Mouse (Mus musculus) midbrain, embryonic 16.5 days (tissue): Measurements from ENCODE around the gene Sumo1. TPM values are rescaled to one million over a fixed set of nuclear protein-coding genes. Genes with fewer than 3 reads are reported as not detected.

Experiments used
- ATAC-seq: fragments of 200-750 bp; cut with Nextera tagmentation; 2 replicates; pipeline ENCODE4 v1.8.0; 2017; ENCODE audit warnings: moderate TSS enrichment
- H3K27ac ChIP-seq: fragments of 300-500 bp; sonication (generic); 2 replicates; pipeline ENCODE4 v1.5.1; 2014; ENCODE audit warnings: mild to moderate bottlenecking, low read length, mixed read lengths
- H3K27me3 ChIP-seq: fragments of 300-500 bp; sonication (generic); 2 replicates; pipeline ENCODE4 v1.6.1; 2014; ENCODE audit warnings: low read depth, low read length, mixed read lengths; ENCODE audit not compliant: control insufficient read depth, insufficient read depth
- H3K36me3 ChIP-seq: fragments of 300-500 bp; sonication (generic); 2 replicates; pipeline ENCODE4 v1.6.1; 2014; ENCODE audit warnings: mild to moderate bottlenecking, low read length, moderate library complexity, mixed read lengths; ENCODE audit not compliant: control insufficient read depth, insufficient read depth
- H3K4me1 ChIP-seq: fragments of 300-500 bp; sonication (generic); 2 replicates; pipeline ENCODE4 v1.6.1; 2014; ENCODE audit warnings: mild to moderate bottlenecking, low read length, mixed read lengths; ENCODE audit not compliant: control insufficient read depth, insufficient read depth
- H3K4me2 ChIP-seq: fragments of 300-500 bp; sonication (generic); 2 replicates; pipeline ENCODE4 v1.6.1; 2014; ENCODE audit warnings: mild to moderate bottlenecking, low read length, mixed read lengths
- H3K4me3 ChIP-seq: fragments of 300-500 bp; sonication (generic); 2 replicates; pipeline ENCODE4 v1.5.1; 2014; ENCODE audit warnings: low read depth, mild to moderate bottlenecking, low read length, moderate library complexity, mixed read lengths
- H3K9ac ChIP-seq: fragments of 300-500 bp; sonication (generic); 2 replicates; pipeline ENCODE4 v1.6.1; 2014; ENCODE audit warnings: low read depth, low read length, mixed read lengths
- H3K9me3 ChIP-seq: fragments of 300-500 bp; sonication (generic); replicated peaks from 2 replicates; pipeline ENCODE4 v1.6.1; 2014; ENCODE audit warnings: mild to moderate bottlenecking, low read length, mixed read lengths; ENCODE audit not compliant: control insufficient read depth, poor library complexity, severe bottlenecking
- WGBS: fragments of 180-500 bp; shearing (Covaris S2); extraction: QIAGEN DNeasy Blood & Tissue Kit; methylation state at CpG from one replicate; pipeline ENCODE4 v1.1.7; 2014; 5-methylcytosine and 5-hydroxymethylcytosine counted together
- polyA plus RNA-seq: library from polyadenylated mRNA; unstranded; fragments of >200 nt; fragmentation: Nextera tagmentation; extraction: Ambion mirVana; gene quantifications from 2 replicates; pipeline ENCODE4 v1.2.1, GENCODE M21; 2015

Gene Sumo1
- polyA plus RNA-seq, 1 experiment from 2014 or later, result 332 TPM

DNA sequence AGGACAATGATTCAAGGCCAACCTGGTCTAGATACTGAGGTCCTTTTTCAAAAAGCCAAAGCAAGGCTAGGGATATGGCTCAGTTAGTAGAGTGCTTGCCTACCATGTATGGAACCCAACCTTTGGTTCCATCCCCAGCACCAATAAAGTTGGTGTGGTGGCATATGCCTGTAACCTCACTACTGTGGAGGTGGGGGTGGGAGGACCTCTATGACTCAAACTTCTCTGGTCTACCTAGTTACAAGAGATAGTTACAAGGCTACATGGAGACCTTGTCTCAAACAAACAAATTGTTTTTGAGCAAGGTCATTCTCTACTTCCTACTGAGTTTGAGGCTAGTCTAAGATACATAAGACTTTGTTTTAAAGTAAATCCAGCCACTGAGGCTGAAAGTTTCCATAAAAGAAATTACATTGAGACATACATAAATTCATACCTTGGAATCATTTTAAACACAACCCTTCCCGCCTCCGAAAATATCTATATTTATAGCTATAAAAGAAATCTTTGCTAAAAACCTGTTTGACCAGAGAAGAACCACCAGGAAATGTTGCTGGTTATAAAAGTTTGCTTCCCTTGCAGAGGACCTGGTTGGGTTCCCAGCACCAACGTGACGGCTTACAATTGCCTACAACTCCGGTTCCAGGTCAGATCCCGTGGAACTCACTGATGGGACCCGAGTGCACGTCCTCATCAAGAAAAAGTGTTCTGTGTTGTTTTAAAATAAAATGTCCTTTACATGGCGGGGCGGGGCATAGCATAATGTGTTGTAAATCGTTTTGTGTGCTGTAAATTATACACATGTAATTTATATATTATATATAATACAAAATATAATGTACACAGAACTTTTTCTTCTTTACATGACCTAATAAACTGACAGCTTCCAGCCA is 13.5 kb upstream of the Sumo1 start:
- WGBS, result 10% methylated on average over 11 of the region's 11 CpGs
- Histone ChIP-seq H3K36me3 (no peaks in the 10 kb centered on the region), H3K27me3 (no peaks in the 10 kb centered on the region; the same call in 1 of the 2 replicates), H3K27ac (no peak overlapping the region), H3K4me1 (peaks cover 19% of the 10 kb centered on the region), H3K4me3 (peak overlapping the region; percentile 73), H3K9me3 (no peaks in the 10 kb centered on the region), H3K9ac (0 out of 2 replicates have a peak overlapping the region, but pooled peaks have one; percentile 40), H3K4me2 (peak overlapping the region; percentile 83)
- ATAC-seq, result no peak; the same call in 1 of the 2 replicates

DNA sequence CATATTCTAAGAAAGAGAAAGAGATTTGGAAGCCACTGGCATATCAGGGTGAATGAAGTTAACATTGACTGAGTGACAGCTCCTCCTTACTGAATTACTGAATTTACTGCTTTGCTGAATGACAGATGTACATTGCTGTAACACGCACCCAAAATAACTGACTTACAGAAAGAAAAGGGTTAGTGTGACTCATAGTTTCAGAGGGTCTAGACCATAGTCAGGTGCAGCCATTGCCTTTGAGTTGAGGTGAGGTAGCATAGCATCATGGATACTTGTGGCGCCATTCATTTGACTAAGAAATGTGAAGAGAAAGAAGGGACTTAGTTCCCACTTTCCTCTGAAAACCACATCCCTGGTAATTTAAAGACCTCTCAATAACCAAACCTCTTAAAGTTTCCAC is 3.0 kb upstream of the Sumo1 start:
- 96% methylated on average over 2 of the region's 2 CpGs for WGBS
- Histone ChIP-seq H3K4me3 (no peak overlapping the region), H3K27ac (no peak overlapping the region), H3K4me1 (peaks cover 16% of the 10 kb centered on the region), H3K9me3 (no peaks in the 10 kb centered on the region), H3K9ac (no peak overlapping the region), H3K4me2 (no peak overlapping the region), H3K27me3 (no peaks in the 10 kb centered on the region), H3K36me3 (no peaks in the 10 kb centered on the region)
- ATAC-seq, result no peak

DNA sequence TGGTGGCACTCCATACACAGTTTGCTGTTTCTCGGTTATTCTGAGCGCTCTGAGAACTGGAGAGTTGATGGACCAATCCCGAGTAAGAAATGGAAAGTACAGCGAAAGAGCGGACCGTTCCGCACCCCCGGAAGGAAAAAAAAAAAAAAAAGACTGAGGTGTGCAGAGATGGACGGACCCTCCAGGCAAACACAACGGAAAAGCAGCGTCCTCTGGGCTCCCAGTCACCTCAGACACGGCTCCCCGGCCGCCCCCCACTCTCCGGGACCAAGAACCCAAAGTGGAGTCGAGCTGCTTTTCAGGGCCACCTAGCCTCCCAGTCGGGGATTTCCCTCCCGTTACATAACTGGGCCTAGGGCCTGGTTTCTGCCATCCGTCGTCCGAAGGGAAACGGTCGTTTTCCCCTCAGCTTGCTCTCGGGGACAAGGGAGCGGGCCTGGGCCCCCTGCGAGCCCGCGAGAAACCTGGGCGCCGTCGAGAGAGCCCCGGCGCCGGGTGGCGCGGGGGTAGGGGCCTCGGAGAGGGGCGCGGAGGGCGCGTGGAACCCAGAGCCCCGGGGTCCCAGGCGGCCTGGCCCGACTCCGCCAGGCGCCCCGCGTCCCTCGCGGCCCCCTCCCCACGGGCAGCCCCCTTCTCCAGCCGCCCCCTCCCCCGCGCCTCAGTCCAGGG is 538 bp downstream of the Sumo1 start:
- WGBS, result under 1% methylated on average over 45 of the region's 54 CpGs

DNA sequence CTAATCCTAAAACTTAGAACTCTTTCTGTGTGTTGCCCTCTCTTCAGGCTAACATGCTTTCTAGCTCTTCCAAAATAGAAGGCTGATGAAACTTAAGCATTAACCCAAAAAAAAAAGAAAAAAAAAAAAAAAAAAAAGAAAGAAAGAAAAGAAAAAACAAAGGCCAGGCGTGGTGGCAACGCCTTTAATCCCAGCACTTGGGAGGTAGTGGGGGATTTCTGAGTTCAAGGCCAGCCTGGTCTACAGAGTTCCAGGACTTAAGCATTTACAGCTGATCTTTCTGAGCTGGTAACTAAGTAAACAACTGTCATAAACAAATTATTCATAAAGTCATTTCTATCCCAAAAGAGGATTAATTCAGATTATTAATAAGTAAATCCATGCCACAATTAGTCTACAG is 1.8 kb downstream of the Sumo1 start:
- no peak for ATAC-seq
- H3K4me1 ChIP-seq, result peaks cover 28% of the 10 kb centered on the region
- no peaks in the 10 kb centered on the region for H3K27me3 ChIP-seq
- no peaks in the 10 kb centered on the region for H3K9me3 ChIP-seq
- H3K4me3 ChIP-seq, result no peak overlapping the region
- H3K9ac ChIP-seq, result no peak overlapping the region
- H3K27ac ChIP-seq, result no peak overlapping the region
- 78% methylated on average over 2 of the region's 2 CpGs for WGBS
- H3K4me2 ChIP-seq, result peak overlapping the region; percentile 29; the same call in 1 of the 2 replicates
- no peaks in the 10 kb centered on the region for H3K36me3 ChIP-seq

More for the DNA sequence above, 538 bp downstream of the Sumo1 start:
- Histone ChIP-seq H3K36me3 (no peaks in the 10 kb centered on the region), H3K9me3 (no peaks in the 10 kb centered on the region), H3K4me3 (peak overlapping the region; percentile 97), H3K9ac (peak overlapping the region; percentile 96), H3K4me2 (peak overlapping the region; percentile 85), H3K27me3 (no peaks in the 10 kb centered on the region), H3K4me1 (peaks cover 28% of the 10 kb centered on the region), H3K27ac (peak overlapping the region; percentile 91)
- ATAC-seq, result 0 out of 2 replicates have a peak, but pooled peaks have one; percentile 23

- ATAC-seq, result no peak
- Histone ChIP-seq H3K27ac (no peak overlapping the region), H3K9ac (no peak overlapping the region), H3K27me3 (no peaks in the 10 kb centered on the region), H3K4me3 (no peak overlapping the region), H3K4me1 (peaks cover 12% of the 10 kb centered on the region), H3K4me2 (no peak overlapping the region), H3K9me3 (no peaks in the 10 kb centered on the region), H3K36me3 (no peaks in the 10 kb centered on the region)
- 80% methylated on average over 3 of the region's 3 CpGs for WGBS
Observed at GRCm38 (mm10) chr1:59663456-59664135, 7.0 kb downstream of the Sumo1 start.

GRCm38 (mm10) chr1:59656244-59657171 is 14.1 kb downstream of the Sumo1 start:
- ATAC-seq, result no peak
- H3K4me3 ChIP-seq, result no peak overlapping the region
- no peaks in the 10 kb centered on the region for H3K4me1 ChIP-seq
- H3K27ac ChIP-seq, result no peak overlapping the region
- H3K9me3 ChIP-seq, result no peaks in the 10 kb centered on the region
- H3K27me3 ChIP-seq, result no peaks in the 10 kb centered on the region
- WGBS, result 91% methylated on average over 7 of the region's 7 CpGs
- no peak overlapping the region for H3K9ac ChIP-seq
- 0 out of 2 replicates have a peak, but pooled peaks cover 2% of the 10 kb centered on the region for H3K36me3 ChIP-seq
- no peak overlapping the region for H3K4me2 ChIP-seq

DNA sequence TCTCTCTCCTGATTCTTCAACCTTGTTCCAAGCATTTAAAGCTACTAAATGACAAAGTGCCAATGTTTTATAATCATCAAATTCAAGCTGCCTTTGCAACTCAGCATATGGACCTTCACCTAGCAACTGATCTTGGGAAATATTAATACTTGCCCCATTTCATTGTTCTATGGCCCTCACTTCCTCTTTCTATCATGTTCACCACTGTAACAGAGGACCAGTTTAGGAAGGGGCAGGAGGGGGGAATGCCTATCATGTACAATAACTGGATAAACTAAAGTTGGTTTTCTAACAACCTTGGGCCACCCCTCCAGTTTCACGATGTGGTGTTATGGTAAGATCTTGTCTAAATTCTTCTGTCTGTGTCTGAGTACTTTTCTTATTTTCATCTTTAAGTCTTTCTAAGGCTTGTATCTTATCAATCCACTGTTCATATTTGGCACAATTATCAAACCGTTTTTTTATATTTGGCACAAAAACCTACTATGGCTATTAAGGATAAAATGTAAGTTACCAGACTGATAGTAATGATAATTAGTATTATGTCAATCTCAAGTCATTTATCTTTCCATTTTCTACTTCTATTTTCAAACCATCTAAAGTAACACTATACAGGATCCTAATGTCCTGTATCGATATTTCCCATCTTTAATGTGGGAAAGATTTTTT is 17.3 kb downstream of the Sumo1 start:
- Histone ChIP-seq H3K4me2 (no peak overlapping the region), H3K27ac (no peak overlapping the region), H3K4me3 (no peak overlapping the region), H3K9ac (no peak overlapping the region), H3K9me3 (no peaks in the 10 kb centered on the region), H3K36me3 (0 out of 2 replicates have a peak, but pooled peaks cover 4% of the 10 kb centered on the region), H3K4me1 (no peaks in the 10 kb centered on the region), H3K27me3 (no peaks in the 10 kb centered on the region)
- no peak for ATAC-seq
- 94% methylated on average over 3 of the region's 3 CpGs for WGBS
